Mouse (Mus musculus) central nervous system, embryonic 18 days (tissue): Measurements from ENCODE around the gene Gm11992. TPM values are rescaled to one million over a fixed set of nuclear protein-coding genes. Genes with fewer than 3 reads are reported as not detected.

Experiments
- polyA plus RNA-seq: library from polyadenylated mRNA; depleted of rRNA; stranded (reverse); fragments of >200 nt; gene quantifications from 2 replicates; pipeline ENCODE4 v1.2.3, GENCODE M21; 2012; rRNA removed

The Gm11992 gene
- 1.3 and 1.9 TPM in 2 replicates for polyA plus RNA-seq

DNA sequence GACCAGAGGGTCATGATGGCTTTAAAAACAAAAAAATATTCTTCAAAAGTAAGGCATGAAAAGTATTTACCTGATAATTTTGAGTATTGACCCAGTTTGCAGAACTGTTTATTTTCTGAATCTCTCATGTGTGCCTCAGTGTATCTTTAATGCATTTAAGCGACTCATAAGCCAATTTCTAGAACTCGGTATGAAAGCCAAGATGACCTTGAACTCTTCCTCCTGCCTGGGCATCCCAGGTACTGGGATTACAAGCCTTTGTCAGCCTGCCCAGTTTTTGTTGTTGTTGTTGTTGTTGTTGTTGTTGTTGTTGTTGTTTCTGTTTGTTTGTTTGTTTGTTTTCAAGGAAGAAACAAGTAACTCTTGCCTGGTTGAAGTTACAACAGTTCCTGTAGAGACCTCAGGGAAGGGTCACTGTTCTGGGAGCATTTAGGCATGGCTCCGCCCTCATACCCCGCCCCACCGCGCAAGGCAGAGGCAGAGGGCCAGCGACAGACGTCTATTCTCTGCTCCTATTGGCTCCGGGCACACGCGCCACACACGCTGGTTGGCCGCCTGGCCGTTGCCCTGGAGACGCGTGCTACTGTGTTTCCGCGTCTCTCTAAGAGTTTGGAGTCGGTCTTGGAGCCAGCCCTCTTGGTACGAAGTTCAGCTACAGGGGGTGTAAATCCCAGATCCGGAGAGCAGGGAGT is at the start of gene Gm11992:
Gene Gm11992, plus strand, starts transcription at position 584 of the 692 bp plus-strand sequence.

DNA sequence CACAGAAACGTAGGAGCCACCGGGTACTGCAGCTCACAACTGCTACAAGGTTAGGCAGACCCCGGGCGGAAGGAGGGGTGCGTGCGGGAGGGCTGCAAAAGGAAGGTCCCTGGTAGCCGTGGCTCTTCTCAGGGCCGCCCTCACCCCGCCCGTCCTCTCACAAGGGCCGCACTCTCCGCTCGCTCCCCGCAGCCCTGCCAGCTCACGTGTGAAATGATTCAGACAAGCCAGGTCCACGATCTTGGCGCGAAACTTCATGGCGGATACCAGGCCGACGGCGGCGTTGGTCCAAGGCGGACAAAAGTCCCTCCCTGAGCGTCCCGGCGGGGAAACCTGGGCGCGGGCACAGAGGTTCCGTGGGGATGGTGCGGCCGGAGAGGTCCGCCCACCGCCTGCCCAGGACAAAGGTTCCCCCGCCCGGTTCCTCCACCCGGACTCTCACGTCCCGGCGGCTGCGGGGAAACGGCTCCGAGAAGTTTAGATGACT is 37.5 kb upstream of the Gm11992 start, which contains the start of gene Hus1:
Gene Hus1, minus strand, starts transcription at position 339 of the 487 bp plus-strand sequence.

DNA sequence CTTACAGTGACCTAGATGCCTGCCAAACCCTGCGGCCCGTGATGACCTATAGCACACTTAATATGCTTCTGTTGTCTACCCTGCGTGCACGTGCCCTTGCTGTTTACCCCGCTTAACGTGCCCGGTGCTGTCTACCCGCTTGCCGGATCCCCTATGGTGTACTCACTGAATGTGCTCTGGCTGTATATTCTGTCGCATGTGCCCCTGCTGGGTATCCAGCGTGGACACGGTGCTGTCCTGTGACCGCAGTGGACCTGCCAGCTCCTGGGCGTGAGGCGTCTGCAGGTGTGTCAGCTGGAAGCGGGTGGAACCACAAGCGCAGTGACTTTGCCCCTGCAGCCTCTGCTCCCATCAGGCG is 288 bp downstream of the Gm11992 start, which contains the start of gene Sun3:
Gene Sun3, minus strand, starts transcription at position 289 of the 358 bp plus-strand sequence.

DNA sequence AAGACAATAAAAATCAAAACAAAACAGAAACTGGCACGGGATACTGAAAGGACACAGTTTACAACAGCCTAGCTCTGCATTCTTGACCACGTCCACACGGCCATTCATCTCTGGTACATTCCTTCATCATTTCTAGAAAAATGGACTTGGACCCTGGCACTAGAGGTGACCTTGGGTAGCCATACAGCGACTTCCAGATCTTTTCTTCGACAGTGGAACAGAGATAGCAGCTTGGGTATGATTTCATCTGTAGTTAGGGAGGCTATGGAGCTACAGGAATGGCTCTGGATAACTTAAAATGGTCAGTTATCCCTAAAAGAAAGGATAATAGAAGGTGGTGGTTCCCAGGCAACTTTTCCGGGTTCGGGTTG is 69.6 kb downstream of the Gm11992 start, which contains the start of gene Upp1:
Gene Upp1, plus strand, starts transcription at position 54 of the 371 bp plus-strand sequence.

Other genes starting within 250 kb of the Gm11992 start
- 0.12 and 0.27 TPM in 2 replicates for gene Pkd1l1, start 75.3 kb upstream of the Gm11992 start, polyA plus RNA-seq
- gene Hus1, start 37.4 kb upstream of the Gm11992 start, polyA plus RNA-seq = 9.0 and 10.4 TPM in 2 replicates
- 0.06 and 0.13 TPM in 2 replicates for gene Sun3, start 397 bp downstream of the Gm11992 start, polyA plus RNA-seq
- gene Upp1, start 69.5 kb downstream of the Gm11992 start, polyA plus RNA-seq = 2.1 and 3.0 TPM in 2 replicates
- 0.03 TPM in 2 replicates for gene Abca13, start 143.3 kb downstream of the Gm11992 start, polyA plus RNA-seq